Mouse (Mus musculus): ENCODE measurements around the gene Irf6. TPM values are rescaled to one million over a fixed set of nuclear protein-coding genes. Genes with fewer than 3 reads are reported as not detected.

Irf6 gene
- polyA plus RNA-seq, 1 experiment from 2014 or later, result 12.3 TPM

- H3K27ac ChIP-seq (ENCODE audit: low read depth), result no peak overlapping the region
Observed at GRCm38 (mm10) chr1:193138669-193139068, 14.2 kb upstream of the Irf6 start.

DNA sequence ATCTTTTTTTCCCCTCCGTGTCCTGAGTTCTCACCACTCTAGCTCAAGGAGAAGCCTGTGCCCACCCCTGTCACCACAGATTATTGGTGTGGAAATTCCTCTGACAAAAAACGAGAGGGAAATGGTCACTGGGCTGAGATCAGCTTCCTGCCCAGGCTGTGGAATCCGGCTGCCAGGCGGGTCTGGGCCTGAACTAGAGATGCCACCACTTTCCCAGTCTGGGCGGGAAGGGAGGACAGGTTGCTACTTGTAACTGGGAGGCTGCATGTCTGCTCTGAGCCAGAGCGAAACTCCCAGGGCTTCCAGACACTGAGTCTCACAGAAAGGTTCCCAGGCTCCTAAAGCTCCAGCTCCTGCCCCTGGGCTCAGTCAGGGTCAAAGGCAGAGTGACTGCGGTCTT lies 11.8 kb upstream of the Irf6 start:
- no peaks in the 10 kb centered on the region for H3K9me3 ChIP-seq (ENCODE audit: low read depth, low read length)
- no peaks in the 10 kb centered on the region for H3K36me3 ChIP-seq (ENCODE audit: insufficient read depth)
- H3K4me1 ChIP-seq (ENCODE audit: insufficient read depth), result no peaks in the 10 kb centered on the region
- no peak for TF ChIP-seq CTCF (IDR thresholded peaks at IDR 0.05; ENCODE audit: low read depth)
- no peak overlapping the region for H3K4me2 ChIP-seq
- H3K27me3 ChIP-seq (ENCODE audit: insufficient read depth, low read length), result no peaks in the 10 kb centered on the region
- ATAC-seq (ENCODE audit: insufficient read depth), result no peak
- no peak overlapping the region for H3K4me3 ChIP-seq (ENCODE audit: low read depth, low read length)
- no peak for DNase-seq
- H3K27ac ChIP-seq (ENCODE audit: low read depth), result no peak overlapping the region
- H3K9ac ChIP-seq, result no peak overlapping the region
- 67% methylated on average over 7 of the region's 7 CpGs for WGBS

More at GRCm38 (mm10) chr1:193138669-193139068, 14.2 kb upstream of the Irf6 start:
- H3K4me3 ChIP-seq (ENCODE audit: low read depth, low read length), result no peak overlapping the region
- H3K4me2 ChIP-seq, result no peak overlapping the region
- DNase-seq (no peak), ATAC-seq (ENCODE audit: insufficient read depth) (peak; percentile 47; the same call in 1 of the 2 replicates)
- H3K36me3 ChIP-seq (ENCODE audit: insufficient read depth), result no peaks in the 10 kb centered on the region
- H3K9ac ChIP-seq, result no peak overlapping the region
- no peak for TF ChIP-seq CTCF (IDR thresholded peaks at IDR 0.05; ENCODE audit: low read depth)
- no peaks in the 10 kb centered on the region for H3K9me3 ChIP-seq (ENCODE audit: low read depth, low read length)
- 37% methylated on average over 3 of the region's 3 CpGs for WGBS
- H3K27me3 ChIP-seq (ENCODE audit: insufficient read depth, low read length), result no peaks in the 10 kb centered on the region
- no peaks in the 10 kb centered on the region for H3K4me1 ChIP-seq (ENCODE audit: insufficient read depth)

- 76% methylated on average over 8 of the region's 8 CpGs for WGBS
- DNase-seq, result no peak
Observed at GRCm38 (mm10) chr1:193142517-193143062, 10.3 kb upstream of the Irf6 start.

GRCm38 (mm10) chr1:193144516-193144915 lies 8.4 kb upstream of the Irf6 start:
- H3K27me3 ChIP-seq (ENCODE audit: insufficient read depth, low read length), result no peaks in the 10 kb centered on the region
- H3K27ac ChIP-seq (ENCODE audit: low read depth), result no peak overlapping the region
- H3K4me3 ChIP-seq (ENCODE audit: low read depth, low read length), result no peak overlapping the region
- no peak for TF ChIP-seq CTCF (IDR thresholded peaks at IDR 0.05; ENCODE audit: low read depth)
- DNase-seq (no peak), ATAC-seq (ENCODE audit: insufficient read depth) (no peak)
- no peaks in the 10 kb centered on the region for H3K9me3 ChIP-seq (ENCODE audit: low read depth, low read length)
- 77% methylated on average over 6 of the region's 6 CpGs for WGBS
- H3K4me1 ChIP-seq (ENCODE audit: insufficient read depth), result no peaks in the 10 kb centered on the region
- H3K36me3 ChIP-seq (ENCODE audit: insufficient read depth), result no peaks in the 10 kb centered on the region
- H3K9ac ChIP-seq, result no peak overlapping the region
- H3K4me2 ChIP-seq, result no peak overlapping the region

More at GRCm38 (mm10) chr1:193142517-193143062, 10.3 kb upstream of the Irf6 start:
- Histone ChIP-seq H3K27ac (ENCODE audit: low read depth) (no peak overlapping the region), H3K4me1 (ENCODE audit: insufficient read depth) (no peaks in the 10 kb centered on the region), H3K4me2 (no peak overlapping the region), H3K4me3 (ENCODE audit: low read depth, low read length) (no peak overlapping the region), H3K9ac (no peak overlapping the region), H3K36me3 (ENCODE audit: insufficient read depth) (no peaks in the 10 kb centered on the region), H3K27me3 (ENCODE audit: insufficient read depth, low read length) (no peaks in the 10 kb centered on the region), H3K9me3 (ENCODE audit: low read depth, low read length) (no peaks in the 10 kb centered on the region)
- ATAC-seq (ENCODE audit: insufficient read depth), result no peak
- TF ChIP-seq CTCF (IDR thresholded peaks at IDR 0.05; ENCODE audit: low read depth), result no peak

DNA sequence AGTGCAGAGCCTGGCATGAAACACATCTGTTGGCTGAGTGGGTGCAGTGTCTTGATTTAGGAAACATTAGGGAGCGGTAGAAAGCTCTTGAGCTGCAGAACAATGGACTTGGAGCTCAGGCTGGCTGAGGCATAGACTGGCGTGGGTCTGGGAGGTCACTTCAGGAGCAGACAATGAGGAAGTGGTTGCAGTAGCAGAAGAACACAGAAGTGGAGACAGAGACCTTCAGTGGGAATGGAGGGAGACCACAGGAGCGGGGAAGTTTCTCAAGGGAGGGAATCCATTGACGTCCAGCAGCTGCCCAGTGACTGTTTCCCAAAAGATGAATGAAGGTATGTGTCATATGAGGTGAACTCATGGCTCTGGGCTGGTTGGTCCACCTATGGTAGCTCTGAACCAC lies 7.8 kb upstream of the Irf6 start:
- DNase-seq (no peak), ATAC-seq (ENCODE audit: insufficient read depth) (no peak)
- Histone ChIP-seq H3K4me1 (ENCODE audit: insufficient read depth) (no peaks in the 10 kb centered on the region), H3K27me3 (ENCODE audit: insufficient read depth, low read length) (no peaks in the 10 kb centered on the region), H3K27ac (ENCODE audit: low read depth) (no peak overlapping the region), H3K9me3 (ENCODE audit: low read depth, low read length) (no peaks in the 10 kb centered on the region), H3K4me2 (no peak overlapping the region), H3K36me3 (ENCODE audit: insufficient read depth) (no peaks in the 10 kb centered on the region), H3K4me3 (ENCODE audit: low read depth, low read length) (no peak overlapping the region), H3K9ac (no peak overlapping the region)
- no peak for TF ChIP-seq CTCF (IDR thresholded peaks at IDR 0.05; ENCODE audit: low read depth)
- 68% methylated on average over 4 of the region's 4 CpGs for WGBS

- no peak for DNase-seq
- Histone ChIP-seq H3K4me3 (ENCODE audit: low read depth, low read length) (no peak overlapping the region), H3K9me3 (ENCODE audit: low read depth, low read length) (no peaks in the 10 kb centered on the region), H3K4me2 (no peak overlapping the region), H3K27ac (ENCODE audit: low read depth) (no peak overlapping the region), H3K4me1 (ENCODE audit: insufficient read depth) (0 out of 2 replicates have a peak, but pooled peaks cover 3% of the 10 kb centered on the region), H3K27me3 (ENCODE audit: insufficient read depth, low read length) (no peaks in the 10 kb centered on the region), H3K9ac (no peak overlapping the region), H3K36me3 (ENCODE audit: insufficient read depth) (no peaks in the 10 kb centered on the region)
- 79% methylated on average over 1 of the region's 1 CpGs for WGBS
- no peak for TF ChIP-seq CTCF (IDR thresholded peaks at IDR 0.05; ENCODE audit: low read depth)
- ATAC-seq (ENCODE audit: insufficient read depth), result no peak
Observed at GRCm38 (mm10) chr1:193146416-193146815, 6.5 kb upstream of the Irf6 start.

DNA sequence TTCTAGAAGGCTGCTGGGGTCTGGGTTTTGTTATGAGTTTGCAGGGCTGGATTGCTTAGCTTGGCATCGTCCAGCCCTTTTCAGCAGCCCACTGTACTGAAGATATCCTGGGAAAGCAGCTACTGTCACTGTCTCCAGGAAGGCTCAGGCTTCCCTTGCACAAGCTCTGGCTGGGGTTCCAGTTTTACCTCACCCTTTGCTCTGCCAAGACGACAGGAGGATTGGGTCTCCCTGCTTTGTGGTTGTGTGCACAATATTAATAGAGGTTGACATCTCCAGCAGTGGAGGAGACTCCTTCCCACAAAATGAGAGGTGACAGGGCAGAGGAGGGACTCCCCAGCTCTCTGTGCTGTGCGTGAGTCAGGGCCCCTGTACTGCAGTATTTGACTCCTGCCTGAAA lies 3.7 kb upstream of the Irf6 start:
- Histone ChIP-seq H3K27me3 (ENCODE audit: insufficient read depth, low read length) (peaks cover 22% of the 10 kb centered on the region), H3K36me3 (ENCODE audit: insufficient read depth) (no peaks in the 10 kb centered on the region), H3K27ac (ENCODE audit: low read depth) (no peak overlapping the region), H3K9ac (no peak overlapping the region), H3K4me2 (no peak overlapping the region), H3K4me3 (ENCODE audit: low read depth, low read length) (no peak overlapping the region), H3K9me3 (ENCODE audit: low read depth, low read length) (no peaks in the 10 kb centered on the region), H3K4me1 (ENCODE audit: insufficient read depth) (0 out of 2 replicates have a peak, but pooled peaks cover 3% of the 10 kb centered on the region)
- no peak for DNase-seq
- ATAC-seq (ENCODE audit: insufficient read depth), result no peak
- no peak for TF ChIP-seq CTCF (IDR thresholded peaks at IDR 0.05; ENCODE audit: low read depth)
- 62% methylated on average over 3 of the region's 3 CpGs for WGBS
